Mouse (Mus musculus) hindbrain, embryonic 16.5 days (tissue): ENCODE measurements around the gene Pik3ip1. TPM values are rescaled to one million over a fixed set of nuclear protein-coding genes. Genes with fewer than 3 reads are reported as not detected.
A peak's percentile ranks its signal among the peaks of the same experiment; 100 is the strongest.

Source experiments
- ATAC-seq: fragments of 200-750 bp; cut with Nextera tagmentation; 2 replicates; pipeline ENCODE4 v1.8.0; 2017; ENCODE audit warnings: moderate TSS enrichment, moderate library complexity
- H3K27ac ChIP-seq: fragments of 300-500 bp; sonication (generic); 2 replicates; pipeline ENCODE4 v1.5.1; 2014; ENCODE audit warnings: low read depth, mild to moderate bottlenecking, control low read depth, low read length, moderate library complexity
- H3K27me3 ChIP-seq: fragments of 300-500 bp; sonication (generic); replicated peaks from 2 replicates; pipeline ENCODE4 v1.6.1; 2014; ENCODE audit warnings: low read length; ENCODE audit not compliant: control insufficient read depth, insufficient read depth
- H3K36me3 ChIP-seq: fragments of 300-500 bp; sonication (generic); 2 replicates; pipeline ENCODE4 v1.6.1; 2014; ENCODE audit warnings: mild to moderate bottlenecking, low read length, moderate library complexity, mixed read lengths; ENCODE audit not compliant: control insufficient read depth, insufficient read depth
- H3K4me1 ChIP-seq: fragments of 300-500 bp; sonication (generic); 2 replicates; pipeline ENCODE4 v1.6.1; 2014; ENCODE audit warnings: low read depth, low read length; ENCODE audit not compliant: control insufficient read depth, insufficient read depth
- H3K4me2 ChIP-seq: fragments of 300-500 bp; sonication (generic); 2 replicates; pipeline ENCODE4 v1.6.1; 2014; ENCODE audit warnings: mild to moderate bottlenecking, low read length, control low read depth, moderate library complexity
- H3K4me3 ChIP-seq: fragments of 300-500 bp; sonication (generic); 2 replicates; pipeline ENCODE4 v1.5.1; 2014; ENCODE audit warnings: mild to moderate bottlenecking, low read length, control low read depth, moderate library complexity
- H3K9ac ChIP-seq: fragments of 300-500 bp; sonication (generic); 2 replicates; pipeline ENCODE4 v1.6.1; 2014; ENCODE audit warnings: low read depth, mild to moderate bottlenecking, control low read depth, low read length, moderate library complexity
- H3K9me3 ChIP-seq: fragments of 300-500 bp; sonication (generic); 2 replicates; pipeline ENCODE4 v1.6.1; 2014; ENCODE audit warnings: mild to moderate bottlenecking, low read length, moderate library complexity; ENCODE audit not compliant: control insufficient read depth
- WGBS: fragments of 180-500 bp; shearing (Covaris S2); extraction: QIAGEN DNeasy Blood & Tissue Kit; methylation state at CpG from one replicate; pipeline ENCODE4 v1.1.7; 2014; 5-methylcytosine and 5-hydroxymethylcytosine counted together
- polyA plus RNA-seq: library from polyadenylated mRNA; unstranded; fragments of >200 nt; fragmentation: Nextera tagmentation; extraction: Ambion mirVana; gene quantifications from 2 replicates; pipeline ENCODE4 v1.2.1, GENCODE M21; 2015

Gene Pik3ip1
- polyA plus RNA-seq, 1 experiment from 2014 or later = 36.1 TPM

GRCm38 (mm10) chr11:3341476-3341875, 11.3 kb downstream of the Pik3ip1 start:
- H3K9ac ChIP-seq = no peak overlapping the region
- 82% methylated on average over 5 of the region's 5 CpGs for WGBS
- no peak overlapping the region for H3K4me3 ChIP-seq
- no peak overlapping the region for H3K27ac ChIP-seq
- 0 out of 2 replicates have a peak, but pooled peaks cover 12% of the 10 kb centered on the region for H3K36me3 ChIP-seq
- H3K4me1 ChIP-seq = peaks cover 13% of the 10 kb centered on the region
- H3K4me2 ChIP-seq = no peak overlapping the region
- no peaks in the 10 kb centered on the region for H3K9me3 ChIP-seq
- no peaks in the 10 kb centered on the region for H3K27me3 ChIP-seq
- ATAC-seq = no peak

- no peak overlapping the region for H3K4me2 ChIP-seq
- H3K36me3 ChIP-seq = peaks cover 18% of the 10 kb centered on the region; the same call in 1 of the 2 replicates
- WGBS = 87% methylated on average over 3 of the region's 3 CpGs
- no peak overlapping the region for H3K9ac ChIP-seq
- H3K4me3 ChIP-seq = no peak overlapping the region
- H3K9me3 ChIP-seq = no peaks in the 10 kb centered on the region
- no peak overlapping the region for H3K27ac ChIP-seq
- ATAC-seq = no peak
- H3K4me1 ChIP-seq = no peaks in the 10 kb centered on the region
- H3K27me3 ChIP-seq = no peaks in the 10 kb centered on the region
Measured at GRCm38 (mm10) chr11:3344916-3345315, 14.7 kb downstream of the Pik3ip1 start.

- H3K27ac ChIP-seq = no peak overlapping the region
- no peaks in the 10 kb centered on the region for H3K9me3 ChIP-seq
- no peaks in the 10 kb centered on the region for H3K27me3 ChIP-seq
- WGBS = 93% methylated on average over 7 of the region's 7 CpGs
- H3K4me2 ChIP-seq = no peak overlapping the region
- peaks cover 28% of the 10 kb centered on the region for H3K36me3 ChIP-seq
- H3K4me3 ChIP-seq = no peak overlapping the region
- no peak overlapping the region for H3K9ac ChIP-seq
- H3K4me1 ChIP-seq = no peaks in the 10 kb centered on the region
- ATAC-seq = no peak
Measured at GRCm38 (mm10) chr11:3346351-3346750, 16.1 kb downstream of the Pik3ip1 start.

GRCm38 (mm10) chr11:3347091-3347834, 17.1 kb downstream of the Pik3ip1 start:
- Histone ChIP-seq H3K36me3 (peaks cover 33% of the 10 kb centered on the region), H3K4me3 (no peak overlapping the region), H3K9me3 (no peaks in the 10 kb centered on the region), H3K27me3 (no peaks in the 10 kb centered on the region), H3K4me2 (no peak overlapping the region), H3K27ac (no peak overlapping the region), H3K4me1 (no peaks in the 10 kb centered on the region), H3K9ac (no peak overlapping the region)
- ATAC-seq = peak; percentile 67
- WGBS = 57% methylated on average over 12 of the region's 12 CpGs

GRCm38 (mm10) chr11:3347835-3348195, 17.6 kb downstream of the Pik3ip1 start:
- no peak overlapping the region for H3K4me2 ChIP-seq
- H3K9me3 ChIP-seq = no peaks in the 10 kb centered on the region
- no peak overlapping the region for H3K27ac ChIP-seq
- no peak overlapping the region for H3K9ac ChIP-seq
- no peak overlapping the region for H3K4me3 ChIP-seq
- H3K36me3 ChIP-seq = peaks cover 33% of the 10 kb centered on the region
- no peaks in the 10 kb centered on the region for H3K27me3 ChIP-seq
- no peak for ATAC-seq
- no peaks in the 10 kb centered on the region for H3K4me1 ChIP-seq

GRCm38 (mm10) chr11:3348576-3349342, 18.6 kb downstream of the Pik3ip1 start:
- H3K4me1 ChIP-seq = no peaks in the 10 kb centered on the region
- H3K4me2 ChIP-seq = no peak overlapping the region
- no peak for ATAC-seq
- H3K27me3 ChIP-seq = no peaks in the 10 kb centered on the region
- H3K27ac ChIP-seq = no peak overlapping the region
- no peak overlapping the region for H3K9ac ChIP-seq
- no peaks in the 10 kb centered on the region for H3K9me3 ChIP-seq
- H3K4me3 ChIP-seq = no peak overlapping the region
- peaks cover 41% of the 10 kb centered on the region for H3K36me3 ChIP-seq
- WGBS = 50% methylated on average over 6 of the region's 6 CpGs

- Histone ChIP-seq H3K9me3 (no peaks in the 10 kb centered on the region), H3K36me3 (peaks cover 44% of the 10 kb centered on the region), H3K27me3 (no peaks in the 10 kb centered on the region), H3K4me2 (no peak overlapping the region), H3K4me3 (no peak overlapping the region), H3K9ac (no peak overlapping the region), H3K27ac (no peak overlapping the region), H3K4me1 (no peaks in the 10 kb centered on the region)
- WGBS = 80% methylated on average over 4 of the region's 4 CpGs
- ATAC-seq = no peak
Measured at GRCm38 (mm10) chr11:3349343-3349695, 19.1 kb downstream of the Pik3ip1 start.

GRCm38 (mm10) chr11:3352131-3352530, 21.9 kb downstream of the Pik3ip1 start:
- peaks cover 49% of the 10 kb centered on the region for H3K36me3 ChIP-seq
- H3K9ac ChIP-seq = no peak overlapping the region
- H3K4me2 ChIP-seq = no peak overlapping the region
- ATAC-seq = no peak
- no peaks in the 10 kb centered on the region for H3K9me3 ChIP-seq
- H3K4me1 ChIP-seq = no peaks in the 10 kb centered on the region
- no peak overlapping the region for H3K4me3 ChIP-seq
- no peaks in the 10 kb centered on the region for H3K27me3 ChIP-seq
- H3K27ac ChIP-seq = no peak overlapping the region
- WGBS = 96% methylated on average over 9 of the region's 9 CpGs

- Histone ChIP-seq H3K4me3 (no peak overlapping the region), H3K9me3 (no peaks in the 10 kb centered on the region), H3K27me3 (no peaks in the 10 kb centered on the region), H3K4me1 (no peaks in the 10 kb centered on the region), H3K27ac (no peak overlapping the region), H3K36me3 (peaks cover 50% of the 10 kb centered on the region), H3K4me2 (no peak overlapping the region), H3K9ac (no peak overlapping the region)
- ATAC-seq = no peak
- 54% methylated on average over 18 of the region's 18 CpGs for WGBS
Measured at GRCm38 (mm10) chr11:3352990-3353585, 22.9 kb downstream of the Pik3ip1 start.
